Mouse (Mus musculus): ENCODE measurements at regions not wholly inside any gene's neighbourhood (a gene's known extent, or its start where the extent isn't known, plus 50 kb on each side); places are given as distances from the start of the nearest gene placed in this dataset.

DNA sequence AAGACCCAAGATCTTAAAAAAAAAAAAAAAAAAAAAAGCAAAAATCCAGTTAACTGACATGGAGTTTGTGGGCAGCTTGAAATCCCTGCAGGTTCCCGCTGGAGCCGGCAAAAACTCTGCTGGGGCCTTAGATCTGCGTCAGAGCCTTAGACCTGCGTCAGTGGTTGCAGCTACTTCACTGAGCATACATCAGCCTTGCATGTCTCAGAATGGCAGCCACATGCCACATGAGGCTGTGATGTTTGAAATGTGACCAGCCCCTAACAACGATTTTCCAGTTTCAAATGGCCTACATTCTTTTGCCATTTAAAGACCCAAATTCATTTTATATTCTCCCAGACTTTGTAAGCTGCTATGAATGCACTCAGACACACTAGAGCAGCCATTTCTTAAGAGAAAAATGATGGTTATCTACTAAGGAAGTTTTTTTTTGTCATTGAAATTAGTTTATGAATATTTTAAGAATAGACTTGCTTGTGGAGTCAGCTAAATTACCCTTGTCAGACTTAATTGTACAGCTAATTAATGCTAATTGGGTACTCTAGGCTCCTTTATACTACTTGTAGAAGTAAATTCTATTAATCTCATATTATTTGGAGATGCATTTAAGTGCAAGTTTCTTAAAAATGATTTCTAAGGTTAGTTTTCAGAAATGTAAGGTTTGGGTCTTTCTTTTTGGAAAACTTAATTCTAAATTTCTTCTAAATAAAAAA is 70.8 kb downstream of the Toporsl start:
- Histone ChIP-seq H3K4me3 (no peak overlapping the region), H3K79me2 (replicated peaks; ENCODE audit: control insufficient read depth, insufficient read depth, low read length) (no peaks in the 10 kb centered on the region), H3K27ac (no peak overlapping the region), H3K4me1 (ENCODE audit: control insufficient read depth, insufficient read depth, low read length) (no peaks in the 10 kb centered on the region), H3K36me3 (ENCODE audit: control insufficient read depth, insufficient read depth, low read length) (no peaks in the 10 kb centered on the region), H3K9ac (ENCODE audit: low read depth, low read length) (no peak overlapping the region), H3K27me3 (ENCODE audit: control insufficient read depth, insufficient read depth, low read length) (no peaks in the 10 kb centered on the region)
- intact Hi-C loops (cut with DNase I) = no loop called here
- WGBS = 82% methylated on average over 5 of the region's 5 CpGs
- TF ChIP-seq POLR2A (IDR thresholded peaks at IDR 0.05; ENCODE audit: insufficient read depth, low read depth, low read length) = no peak
- TF ChIP-seq CTCF (IDR thresholded peaks at IDR 0.05) = no peak
- no peak for TF ChIP-seq EP300 (IDR thresholded peaks at IDR 0.05; ENCODE audit: insufficient read depth, low read depth, low read length)
- no peak for DNase-seq

DNA sequence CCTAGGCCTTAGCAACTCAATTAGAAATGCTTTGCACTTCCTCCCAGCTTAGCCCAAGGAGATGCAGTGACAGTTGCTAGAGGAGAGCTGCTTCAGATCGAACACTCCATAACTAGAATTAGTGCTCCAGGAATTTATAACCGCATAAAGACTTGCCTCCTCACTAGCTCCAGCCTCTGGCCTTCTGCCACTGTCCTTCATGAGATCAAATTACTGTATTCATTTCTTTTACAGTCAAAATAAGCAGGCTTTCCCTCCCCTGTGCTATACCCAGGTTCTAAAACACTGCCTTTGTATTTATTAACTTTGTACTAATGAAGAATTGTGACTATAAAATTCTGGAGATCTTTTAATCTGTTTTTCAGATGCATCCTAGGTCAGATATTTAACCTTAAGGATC is 104.8 kb upstream of the Olfr275 start:
- Histone ChIP-seq H3K4me1 (ENCODE audit: control insufficient read depth, insufficient read depth, low read length) (no peaks in the 10 kb centered on the region), H3K4me3 (no peak overlapping the region), H3K36me3 (ENCODE audit: control insufficient read depth, insufficient read depth, low read length) (no peaks in the 10 kb centered on the region), H3K9ac (ENCODE audit: low read depth, low read length) (no peak overlapping the region), H3K27ac (no peak overlapping the region), H3K79me2 (replicated peaks; ENCODE audit: control insufficient read depth, insufficient read depth, low read length) (no peaks in the 10 kb centered on the region), H3K27me3 (ENCODE audit: control insufficient read depth, insufficient read depth, low read length) (no peaks in the 10 kb centered on the region)
- TF ChIP-seq EP300 (IDR thresholded peaks at IDR 0.05; ENCODE audit: insufficient read depth, low read depth, low read length) = no peak
- TF ChIP-seq POLR2A (IDR thresholded peaks at IDR 0.05; ENCODE audit: insufficient read depth, low read depth, low read length) = no peak
- no peak for TF ChIP-seq CTCF (IDR thresholded peaks at IDR 0.05)
- WGBS = 47% methylated on average over 2 of the region's 2 CpGs
- DNase-seq = no peak
- intact Hi-C loops (cut with DNase I) = no loop called here

DNA sequence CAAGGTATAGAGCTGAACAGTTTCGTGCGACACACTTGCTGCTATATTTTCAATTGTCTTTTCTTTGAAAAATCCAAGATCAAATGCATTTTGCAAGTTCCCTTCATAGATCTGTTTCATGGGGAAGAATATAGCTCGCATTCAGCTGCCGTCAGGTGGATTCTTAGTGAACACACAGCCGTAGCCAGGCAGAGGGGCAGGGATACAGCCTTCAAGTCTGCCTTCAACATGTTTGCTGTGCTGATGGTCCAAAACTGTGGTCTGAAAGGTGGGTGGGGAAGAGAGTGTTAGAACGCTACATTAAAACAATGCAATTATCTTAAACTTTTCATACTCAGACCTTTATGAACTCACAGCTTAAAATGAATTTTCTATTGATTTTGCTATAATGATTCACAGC is 88.2 kb upstream of the Olfr275 start:
- Histone ChIP-seq H3K36me3 (ENCODE audit: control insufficient read depth, insufficient read depth, low read length) (no peaks in the 10 kb centered on the region), H3K4me1 (ENCODE audit: control insufficient read depth, insufficient read depth, low read length) (no peaks in the 10 kb centered on the region), H3K4me3 (no peak overlapping the region), H3K27me3 (ENCODE audit: control insufficient read depth, insufficient read depth, low read length) (no peaks in the 10 kb centered on the region), H3K27ac (no peak overlapping the region), H3K79me2 (replicated peaks; ENCODE audit: control insufficient read depth, insufficient read depth, low read length) (no peaks in the 10 kb centered on the region), H3K9ac (ENCODE audit: low read depth, low read length) (no peak overlapping the region)
- intact Hi-C loops (cut with DNase I) = loop anchor here (1.0 kb wide), 1 partner anchor 574 kb away; no protein-coding TSS in a partner anchor
- TF ChIP-seq POLR2A (IDR thresholded peaks at IDR 0.05; ENCODE audit: insufficient read depth, low read depth, low read length) (no peak), EP300 (IDR thresholded peaks at IDR 0.05; ENCODE audit: insufficient read depth, low read depth, low read length) (no peak), CTCF (IDR thresholded peaks at IDR 0.05) (no peak)
- no peak for DNase-seq
- WGBS = 72% methylated on average over 6 of the region's 6 CpGs

DNA sequence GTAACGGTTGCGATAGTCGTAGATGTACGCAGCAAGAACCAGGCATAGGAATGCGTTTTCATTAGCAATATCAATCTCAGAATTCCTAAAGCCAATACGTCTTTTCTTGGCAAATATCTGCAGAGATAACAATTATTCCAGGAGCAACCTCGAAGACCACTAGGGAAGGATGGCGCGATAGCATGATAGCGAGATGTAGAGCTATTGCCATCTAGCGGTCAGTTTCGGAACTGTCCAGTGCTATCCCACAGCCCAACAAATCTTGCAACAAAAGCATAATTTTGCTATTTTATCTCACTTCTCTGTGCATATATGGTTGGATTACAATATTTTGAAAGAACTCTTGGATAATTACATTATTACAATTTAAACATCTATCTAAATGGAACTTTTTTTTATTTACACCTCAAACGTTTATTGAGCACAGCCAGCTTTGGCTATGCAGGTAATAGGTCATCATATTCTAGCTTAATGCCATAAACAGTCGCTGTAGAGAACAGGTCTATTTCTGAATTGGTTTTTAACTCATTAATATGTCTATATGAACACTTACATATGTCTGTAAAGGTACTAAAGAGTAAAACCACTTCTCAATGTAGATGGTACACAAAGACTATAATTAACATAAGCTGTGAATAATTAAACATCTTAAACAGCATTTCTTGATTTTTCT is 87.6 kb upstream of the Olfr275 start:
- 25% methylated on average over 14 of the region's 14 CpGs for WGBS

DNA sequence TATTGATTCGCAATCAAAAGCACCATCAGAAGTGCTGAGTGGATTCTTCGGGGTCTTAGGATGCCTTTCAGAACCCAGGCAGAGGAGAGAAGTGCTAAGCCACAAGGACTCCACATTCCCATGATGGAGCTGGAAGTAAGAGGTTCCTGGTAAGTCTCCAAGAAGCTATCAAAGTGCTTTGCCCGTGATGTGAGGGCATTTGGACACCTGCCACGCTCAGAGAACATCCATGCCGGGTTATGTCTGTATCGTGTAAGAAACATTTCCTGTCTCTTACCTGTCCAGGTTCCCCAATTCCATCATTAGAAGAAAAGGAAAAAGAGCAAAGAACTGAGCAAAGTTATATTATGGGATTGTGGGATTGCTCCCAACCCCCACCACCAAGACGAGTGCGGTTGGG is 81.3 kb upstream of the Olfr275 start:
- no peak for DNase-seq
- Histone ChIP-seq H3K4me1 (ENCODE audit: control insufficient read depth, insufficient read depth, low read length) (no peaks in the 10 kb centered on the region), H3K36me3 (ENCODE audit: control insufficient read depth, insufficient read depth, low read length) (no peaks in the 10 kb centered on the region), H3K4me3 (no peak overlapping the region), H3K79me2 (replicated peaks; ENCODE audit: control insufficient read depth, insufficient read depth, low read length) (no peaks in the 10 kb centered on the region), H3K27me3 (ENCODE audit: control insufficient read depth, insufficient read depth, low read length) (no peaks in the 10 kb centered on the region), H3K27ac (no peak overlapping the region), H3K9ac (ENCODE audit: low read depth, low read length) (no peak overlapping the region)
- no peak for TF ChIP-seq POLR2A (IDR thresholded peaks at IDR 0.05; ENCODE audit: insufficient read depth, low read depth, low read length)
- no peak for TF ChIP-seq EP300 (IDR thresholded peaks at IDR 0.05; ENCODE audit: insufficient read depth, low read depth, low read length)
- TF ChIP-seq CTCF (IDR thresholded peaks at IDR 0.05) = no peak
- intact Hi-C loops (cut with DNase I) = no loop called here
- WGBS = 35% methylated on average over 8 of the region's 8 CpGs

More for the DNA sequence above, 87.6 kb upstream of the Olfr275 start:
- DNase-seq = peak; percentile 4 to 33
- no peak overlapping the region for H3K4me3 ChIP-seq
- H3K27ac ChIP-seq = no peak overlapping the region
- intact Hi-C loops (cut with DNase I) = loop anchor here (1.0 kb wide), 1 partner anchor 574 kb away; no protein-coding TSS in a partner anchor
- H3K79me2 ChIP-seq (replicated peaks; ENCODE audit: control insufficient read depth, insufficient read depth, low read length) = no peaks in the 10 kb centered on the region
- H3K27me3 ChIP-seq (ENCODE audit: control insufficient read depth, insufficient read depth, low read length) = no peaks in the 10 kb centered on the region
- no peaks in the 10 kb centered on the region for H3K36me3 ChIP-seq (ENCODE audit: control insufficient read depth, insufficient read depth, low read length)
- no peaks in the 10 kb centered on the region for H3K4me1 ChIP-seq (ENCODE audit: control insufficient read depth, insufficient read depth, low read length)
- H3K9ac ChIP-seq (ENCODE audit: low read depth, low read length) = no peak overlapping the region
- peak; percentile 98 for TF ChIP-seq CTCF (IDR thresholded peaks at IDR 0.05)
- TF ChIP-seq EP300 (IDR thresholded peaks at IDR 0.05; ENCODE audit: insufficient read depth, low read depth, low read length) = no peak
- no peak for TF ChIP-seq POLR2A (IDR thresholded peaks at IDR 0.05; ENCODE audit: insufficient read depth, low read depth, low read length)
